Mouse (Mus musculus): ENCODE measurements around the gene Nup93.

Gene Nup93

DNA sequence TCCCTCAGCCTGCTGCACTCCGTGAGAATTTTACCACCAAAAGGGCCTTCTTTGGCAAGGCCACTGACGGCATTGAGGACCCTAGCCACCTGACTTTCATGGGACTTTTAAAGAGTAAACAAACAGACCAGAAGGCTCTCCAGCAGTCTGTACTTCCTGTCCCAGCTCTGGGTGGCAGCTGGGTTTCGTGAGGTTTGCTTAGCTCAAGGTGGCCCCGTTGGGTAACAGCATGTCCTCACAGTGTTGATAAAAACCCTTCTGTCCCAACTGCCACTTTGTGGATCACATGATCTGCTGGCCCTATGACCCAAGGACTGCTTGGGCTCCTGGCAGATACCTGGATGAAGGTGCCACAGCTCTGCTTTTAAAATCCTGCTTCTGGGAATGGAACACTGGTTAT lies 140.2 kb downstream of the Nup93 start:
- no peak for DNase-seq (ENCODE audit: extremely low read depth, insufficient read length, low spot score)

DNA sequence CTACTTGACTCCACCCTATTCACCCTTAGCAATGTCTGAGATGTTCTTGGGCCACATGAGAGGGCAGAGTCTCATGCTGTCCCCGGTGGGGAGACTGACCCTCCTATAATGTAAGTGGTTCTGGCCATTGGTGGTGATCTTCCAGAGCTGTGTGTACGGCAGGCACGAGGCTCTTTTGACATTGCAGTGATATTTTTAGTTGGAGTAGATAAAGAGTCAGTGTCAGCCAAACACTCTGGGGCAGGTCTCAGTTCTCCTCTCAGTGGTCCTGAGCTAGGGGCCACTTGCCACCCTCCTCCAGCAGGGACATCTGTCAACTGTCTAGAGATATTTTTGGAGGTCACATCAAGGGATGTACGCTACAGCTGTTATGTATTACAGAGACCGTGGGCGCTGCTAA lies 142.9 kb downstream of the Nup93 start:
- no peak for DNase-seq (ENCODE audit: extremely low read depth, insufficient read length, low spot score)

DNA sequence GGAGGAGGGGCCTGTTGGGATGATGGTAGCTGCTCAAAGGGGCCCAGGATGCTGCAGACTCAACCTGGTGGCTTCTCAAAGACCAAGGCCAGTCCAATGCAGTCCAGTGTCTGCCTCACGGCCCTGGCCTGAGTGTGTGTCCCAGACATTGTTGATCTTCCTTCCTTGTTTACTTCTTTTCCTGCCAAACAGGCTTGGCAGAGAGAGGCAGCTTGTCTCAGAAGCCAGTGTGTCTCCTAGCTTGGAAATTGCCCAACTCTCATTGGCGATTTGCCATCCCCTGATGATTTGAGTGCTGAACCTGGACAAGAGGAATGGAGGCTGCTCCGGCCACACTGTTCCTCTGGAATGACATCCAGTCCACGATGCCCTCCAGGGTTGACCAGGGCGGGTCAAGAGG lies 144.2 kb downstream of the Nup93 start:
- DNase-seq (ENCODE audit: extremely low read depth, insufficient read length, low spot score) = peak; percentile 43

GRCm38 (mm10) chr8:94361774-94362431 lies 147.5 kb downstream of the Nup93 start:
- DNase-seq (ENCODE audit: extremely low read depth, insufficient read length, low spot score) = no peak

- DNase-seq (ENCODE audit: extremely low read depth, insufficient read length, low spot score) = no peak
Observed at GRCm38 (mm10) chr8:94362607-94363239, 148.4 kb downstream of the Nup93 start.

DNA sequence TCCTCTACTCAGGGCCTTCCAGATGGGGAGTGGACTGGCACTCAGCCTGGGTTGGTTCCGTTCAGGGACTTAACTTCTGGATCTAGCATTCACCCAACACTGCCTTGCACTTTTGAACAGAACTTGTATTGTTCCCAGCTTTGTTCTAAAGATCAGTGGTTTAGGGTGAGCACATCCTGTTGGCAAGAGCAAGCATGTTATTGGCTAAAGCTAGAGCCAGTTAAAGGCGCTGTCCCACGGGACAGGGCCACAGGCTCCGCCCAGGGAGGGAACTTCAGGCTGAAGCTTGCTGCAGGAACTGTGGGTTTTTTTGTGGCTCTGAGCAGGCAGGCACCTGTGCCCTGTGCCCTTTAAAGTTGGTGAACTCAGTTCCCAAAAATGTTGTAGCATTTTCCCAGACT lies 148.9 kb downstream of the Nup93 start:
- peak; percentile 89 for DNase-seq (ENCODE audit: extremely low read depth, insufficient read length, low spot score)

- no peak for DNase-seq (ENCODE audit: extremely low read depth, insufficient read length, low spot score)
Observed at GRCm38 (mm10) chr8:94363906-94364305, 149.5 kb downstream of the Nup93 start.

GRCm38 (mm10) chr8:94364686-94365312 lies 150.4 kb downstream of the Nup93 start:
- DNase-seq (ENCODE audit: extremely low read depth, insufficient read length, low spot score) = no peak

DNA sequence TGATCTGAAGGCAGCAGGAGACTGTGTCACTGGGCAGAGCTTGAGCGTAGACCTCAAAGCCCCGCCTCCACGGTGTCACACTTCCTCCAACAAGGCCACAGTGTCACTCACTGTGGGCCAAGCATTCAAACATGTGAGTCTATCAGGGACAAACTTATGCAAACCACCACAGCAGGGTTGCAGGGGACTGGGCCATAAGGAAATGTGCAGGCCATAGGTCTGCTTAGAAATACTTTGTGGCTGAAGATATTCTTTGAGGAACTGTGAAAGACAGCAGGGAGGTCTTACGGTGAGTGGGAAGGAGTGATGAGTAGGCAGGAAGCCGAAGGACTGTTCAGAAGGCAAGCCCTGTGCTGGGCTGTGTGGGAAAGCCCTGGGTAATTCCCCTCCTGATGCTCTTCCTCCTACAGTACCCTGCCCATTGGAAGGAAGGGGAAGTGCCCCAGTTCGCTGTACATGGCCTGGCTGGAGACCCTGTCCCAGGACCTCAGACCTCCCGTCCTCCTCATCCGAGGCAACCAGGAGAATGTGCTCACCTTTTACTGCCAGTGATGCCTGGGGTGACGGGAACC lies 151.1 kb downstream of the Nup93 start:
- DNase-seq (ENCODE audit: extremely low read depth, insufficient read length, low spot score) = no peak

All from 3134 (cell line).